Mouse (Mus musculus): Measurements from ENCODE around the gene Olfr455.

The Olfr455 gene

DNA sequence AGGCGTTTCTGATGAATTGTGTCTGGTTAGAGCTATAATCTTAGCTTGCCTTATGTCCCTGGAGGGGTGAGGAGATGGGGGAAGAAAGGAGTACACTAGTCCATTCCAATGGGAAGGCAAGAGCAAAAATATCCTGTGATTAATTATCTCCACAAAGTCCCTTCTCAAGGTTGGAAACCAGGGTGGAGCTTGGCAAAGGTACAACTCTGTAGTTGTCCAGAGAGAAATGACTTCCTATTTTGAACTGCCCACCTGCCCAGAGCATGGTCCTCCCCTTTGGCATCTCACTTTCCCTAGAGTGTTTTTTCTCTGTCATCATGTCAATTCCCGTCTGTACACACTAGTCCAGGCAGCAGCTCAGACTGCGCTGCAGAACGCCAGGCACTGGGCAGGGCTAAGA lies at the start of gene Olfr455:
Olfr455 (minus strand) TSS at position 127 of the 400 bp plus-strand sequence.
- DNase-seq (ENCODE audit: low read depth): no peak

DNA sequence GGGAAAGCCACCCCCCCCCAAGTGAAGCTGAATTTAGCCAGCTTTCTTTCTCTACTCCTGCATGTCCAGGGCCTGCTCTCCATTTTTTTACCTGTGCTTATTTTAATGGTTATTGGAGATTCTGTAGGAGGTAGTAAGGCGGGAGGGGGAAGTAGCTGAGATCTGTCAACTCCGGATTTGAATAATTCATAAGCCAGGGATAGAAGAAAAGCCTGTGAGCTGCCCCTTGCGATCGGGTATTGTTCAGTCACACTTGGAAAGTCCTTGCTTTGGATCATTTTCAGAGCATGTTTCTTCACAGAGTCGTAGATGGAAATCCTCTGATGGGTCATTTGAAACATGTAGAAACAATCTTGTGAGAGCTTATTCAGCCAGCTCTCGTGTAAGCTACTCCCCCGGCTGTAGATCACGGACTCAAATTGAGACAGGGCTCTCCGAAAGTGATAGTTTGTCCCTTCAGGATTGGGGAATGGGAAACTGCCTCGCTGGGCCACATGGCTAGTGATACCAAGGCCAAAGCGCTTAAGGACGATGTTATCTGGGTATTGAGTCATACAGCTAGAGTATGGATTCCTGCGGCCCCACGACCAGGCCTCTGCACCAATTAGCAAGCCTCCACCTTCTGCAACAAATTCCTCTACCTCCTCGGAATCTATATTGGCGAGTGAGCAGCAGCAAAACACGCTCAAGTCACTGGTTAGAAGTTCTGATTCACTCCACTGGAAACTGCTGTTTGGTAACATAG lies 45.9 kb upstream of the Olfr455 start:
- DNase-seq (ENCODE audit: low read depth): no peak

DNA sequence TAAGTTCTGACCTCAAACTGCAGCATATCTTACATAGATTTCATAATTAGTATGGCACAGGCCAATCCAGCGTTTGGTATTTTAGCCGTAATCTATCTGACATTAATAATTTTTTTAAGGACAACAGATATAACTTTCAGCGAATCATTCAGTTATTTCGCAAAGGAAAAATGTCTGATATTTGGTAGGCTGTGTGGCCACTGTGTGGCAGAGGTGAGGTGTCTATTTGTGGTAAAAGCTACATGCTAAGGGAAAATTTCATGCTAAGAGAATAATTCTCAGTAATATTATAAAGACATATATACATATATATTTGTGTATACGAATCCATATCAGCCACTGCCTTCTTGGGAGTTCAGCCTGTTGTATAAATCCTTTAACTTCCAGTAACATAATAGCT lies 39.2 kb upstream of the Olfr455 start:
- no peak for DNase-seq (ENCODE audit: low read depth)

DNA sequence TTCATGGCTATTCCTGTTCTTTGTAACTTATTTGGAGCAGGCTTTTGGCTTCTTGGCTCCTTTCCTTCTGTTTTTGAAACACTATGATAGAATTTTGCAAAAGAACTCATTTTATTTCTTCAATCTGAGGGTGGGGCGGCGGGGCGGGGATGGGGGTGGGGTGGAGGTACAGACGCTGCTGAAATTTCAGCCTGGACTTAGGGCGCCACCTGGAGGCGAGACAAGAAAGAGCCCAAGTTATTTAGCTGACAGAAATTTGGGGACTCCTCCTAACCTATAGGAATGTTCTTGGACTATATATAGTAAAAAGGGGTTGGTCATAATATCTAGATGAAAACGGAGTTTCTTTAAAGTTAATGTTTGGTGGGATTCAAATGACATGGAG lies 36.1 kb upstream of the Olfr455 start:
- DNase-seq (ENCODE audit: low read depth): no peak

DNA sequence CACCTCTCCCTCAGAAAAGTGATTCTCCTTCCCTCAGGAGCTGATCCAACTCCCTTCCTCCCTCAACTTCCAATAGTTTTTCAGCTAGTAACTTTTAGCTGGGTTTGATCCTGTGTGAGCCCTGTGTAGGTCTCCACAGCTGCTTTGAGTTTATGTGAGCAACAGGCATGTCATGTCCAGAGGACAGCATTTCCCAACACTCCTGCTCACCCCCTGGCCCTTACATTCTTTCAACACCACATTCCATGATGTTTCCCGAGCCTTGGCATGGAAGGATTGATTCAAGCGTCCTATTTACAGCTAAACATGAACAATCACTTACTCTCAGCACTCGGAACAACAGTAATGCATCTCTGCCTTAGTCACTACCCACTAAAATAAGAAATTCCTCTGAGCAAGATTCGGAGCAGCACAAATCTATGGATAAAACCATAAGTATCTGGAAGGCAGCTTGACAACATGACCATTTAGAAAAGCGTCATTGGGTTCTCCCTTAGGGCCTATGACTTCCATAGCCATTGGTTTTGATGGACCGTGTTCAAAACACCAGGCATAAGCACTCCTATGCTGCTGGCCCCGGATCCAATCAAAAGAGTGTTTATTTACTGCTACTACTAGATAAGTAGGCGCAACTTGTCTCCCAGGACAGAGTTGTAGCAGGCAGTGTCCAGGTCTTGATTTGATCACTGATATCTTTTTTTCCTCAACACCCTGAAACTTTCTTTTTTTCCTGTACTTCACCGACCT lies 35.5 kb upstream of the Olfr455 start:
- peak; percentile 40 for DNase-seq (ENCODE audit: low read depth)

DNA sequence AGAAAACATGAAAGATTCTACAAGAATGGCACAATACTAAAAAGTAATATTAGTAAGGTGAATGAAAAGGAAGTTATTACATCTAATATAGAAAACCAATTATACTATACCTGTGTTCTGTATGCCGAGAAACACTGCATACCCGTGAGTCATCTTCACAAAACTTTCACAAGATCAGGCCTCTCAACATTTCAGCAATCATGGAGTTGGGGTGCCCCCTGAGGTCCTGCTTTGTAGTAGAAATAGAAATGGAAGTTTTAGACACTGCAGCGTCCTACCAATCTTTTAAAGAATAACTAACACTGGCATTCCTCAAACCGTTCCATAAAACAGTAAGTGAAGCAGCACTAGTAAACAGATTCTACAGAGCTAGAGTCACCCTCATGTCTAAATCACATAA lies 31.3 kb upstream of the Olfr455 start:
- DNase-seq (ENCODE audit: low read depth): no peak

DNA sequence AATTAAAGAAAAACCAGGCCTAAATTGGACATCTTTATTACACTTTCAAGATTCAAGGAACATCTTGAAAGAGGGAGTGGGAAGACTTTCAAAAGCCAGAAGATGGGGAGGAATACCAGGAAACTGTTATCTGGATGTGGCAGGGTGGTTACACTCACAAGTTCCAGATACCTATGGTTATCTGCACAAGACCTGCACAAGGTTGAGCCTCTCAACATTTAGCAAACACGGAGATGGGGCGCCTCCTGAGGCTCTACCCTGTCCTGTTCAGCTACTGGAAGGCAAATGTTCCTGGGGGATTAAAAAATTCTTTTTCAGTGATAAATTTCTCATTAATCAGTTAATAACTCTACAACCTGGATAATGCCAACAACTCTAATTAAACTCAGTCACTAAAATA lies 30.0 kb upstream of the Olfr455 start:
- no peak for DNase-seq (ENCODE audit: low read depth)

DNA sequence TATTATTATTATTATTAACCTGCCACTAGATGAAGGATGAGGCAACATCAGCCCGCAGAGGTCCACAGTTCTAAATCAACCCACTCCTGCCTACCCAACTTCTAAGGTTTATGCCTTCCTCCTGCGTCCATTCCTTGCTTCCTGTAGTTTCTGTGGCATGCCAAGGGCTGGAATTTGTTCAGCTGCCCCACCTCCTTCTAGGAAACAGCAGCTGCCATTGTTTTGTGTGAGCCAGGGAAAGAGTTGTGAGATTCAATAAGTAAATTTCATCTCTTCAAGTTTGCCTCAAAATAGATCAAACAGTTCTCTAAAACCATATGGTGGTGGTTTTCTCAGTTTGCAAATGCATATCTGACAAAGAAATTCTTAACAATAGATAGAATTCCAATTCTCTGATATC lies 20.8 kb upstream of the Olfr455 start:
- DNase-seq (ENCODE audit: low read depth): no peak

DNA sequence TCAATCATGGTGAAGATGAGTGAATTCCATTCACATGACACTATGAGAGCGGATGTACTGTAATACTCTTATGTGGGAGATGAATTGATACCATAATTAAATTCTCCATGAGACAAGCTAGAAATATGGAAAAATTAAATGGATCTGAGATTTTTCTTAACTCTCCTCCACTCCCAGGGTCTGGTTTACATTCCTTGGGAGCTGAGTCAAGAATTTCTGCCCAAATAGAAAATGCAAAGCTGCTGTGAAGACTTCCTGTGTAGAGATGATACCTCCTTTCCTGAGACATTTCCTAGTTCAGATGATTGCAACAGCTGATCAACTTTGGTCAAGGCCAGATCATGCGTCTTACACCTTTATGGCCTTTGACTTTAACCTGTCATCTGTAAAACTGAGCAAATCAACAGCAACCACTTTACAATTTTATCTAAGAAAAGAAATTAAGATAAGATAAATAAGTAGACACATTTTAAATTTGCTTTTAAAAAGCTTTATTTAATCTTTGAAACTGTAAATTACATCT lies 18.8 kb upstream of the Olfr455 start:
- DNase-seq (ENCODE audit: low read depth): no peak

DNA sequence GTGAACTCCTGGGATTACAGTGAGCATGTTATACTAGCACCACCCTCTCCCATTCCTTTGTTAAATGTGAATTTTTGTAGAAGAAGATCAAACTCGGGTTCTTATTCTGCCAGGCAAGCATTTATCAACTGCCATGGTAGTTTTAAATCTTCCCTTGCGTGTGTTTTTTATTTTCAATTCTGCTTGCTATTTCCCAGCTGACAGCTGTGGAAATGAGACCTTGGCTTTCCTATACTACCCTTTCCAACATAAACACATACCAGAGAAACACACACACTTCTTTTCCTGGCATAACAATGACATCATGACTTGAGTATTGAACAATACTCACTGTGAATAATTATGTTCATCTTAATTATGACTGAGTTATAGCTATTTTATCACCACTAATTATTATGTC lies 14.9 kb upstream of the Olfr455 start:
- DNase-seq (ENCODE audit: low read depth): no peak

DNA sequence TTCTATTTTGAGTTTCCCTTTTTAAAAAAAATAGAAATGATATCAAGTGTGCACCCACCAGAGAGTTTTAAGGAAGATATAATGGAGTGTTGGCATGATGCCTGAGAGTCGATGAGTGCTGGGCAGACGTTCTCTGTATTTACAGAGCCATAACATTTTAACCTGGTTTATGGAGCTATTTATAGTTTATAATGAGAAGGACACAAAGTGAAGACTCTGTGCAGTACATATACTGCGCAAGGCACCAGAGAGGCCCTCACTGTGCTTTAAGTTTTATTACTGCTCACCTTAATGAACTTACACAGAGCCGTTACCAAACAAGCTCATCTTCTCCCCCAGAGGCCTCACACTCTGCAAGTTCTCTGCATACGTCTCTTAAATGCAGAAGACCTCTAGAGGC lies 13.5 kb upstream of the Olfr455 start:
- DNase-seq (ENCODE audit: low read depth): no peak

DNA sequence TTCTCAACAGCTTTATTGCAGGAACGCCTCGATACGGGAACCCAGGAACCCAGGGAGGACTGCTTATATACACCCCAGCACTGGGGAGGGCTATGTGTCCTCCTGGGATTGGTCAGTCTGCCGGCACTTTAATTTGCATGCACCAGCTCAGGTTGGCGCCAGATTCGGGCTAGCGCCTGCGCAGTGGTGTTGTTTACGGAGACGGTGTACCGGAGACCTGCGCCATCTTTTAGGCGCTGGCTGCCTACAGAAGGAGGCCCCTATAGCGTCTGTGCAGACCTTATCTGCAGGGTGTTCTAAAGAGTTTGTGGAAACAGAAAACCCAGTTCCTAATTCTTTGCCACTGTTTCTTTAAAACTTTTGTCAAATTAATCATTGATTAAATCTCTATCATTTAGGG lies 11.3 kb upstream of the Olfr455 start:
- DNase-seq (ENCODE audit: low read depth): no peak

DNA sequence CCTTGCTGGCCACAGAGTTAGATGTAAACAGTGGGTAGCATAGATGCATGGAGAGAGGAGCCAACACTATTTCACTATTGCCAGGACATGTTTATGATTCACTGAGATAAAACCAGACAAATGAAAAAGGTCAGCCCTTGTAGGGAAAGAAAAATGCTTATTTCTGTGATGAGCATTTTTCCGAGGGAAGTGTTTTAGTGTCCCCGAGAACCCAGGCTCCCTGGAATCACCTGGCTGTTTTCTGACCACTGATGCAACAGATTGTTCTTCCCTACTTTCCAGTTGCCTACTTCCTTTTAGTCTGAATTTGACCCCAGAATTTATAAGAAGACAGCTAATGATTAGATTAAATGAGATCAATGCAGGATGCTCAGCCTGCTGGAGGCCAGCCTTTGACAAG lies 1.2 kb downstream of the Olfr455 start:
- DNase-seq (ENCODE audit: low read depth): no peak

DNA sequence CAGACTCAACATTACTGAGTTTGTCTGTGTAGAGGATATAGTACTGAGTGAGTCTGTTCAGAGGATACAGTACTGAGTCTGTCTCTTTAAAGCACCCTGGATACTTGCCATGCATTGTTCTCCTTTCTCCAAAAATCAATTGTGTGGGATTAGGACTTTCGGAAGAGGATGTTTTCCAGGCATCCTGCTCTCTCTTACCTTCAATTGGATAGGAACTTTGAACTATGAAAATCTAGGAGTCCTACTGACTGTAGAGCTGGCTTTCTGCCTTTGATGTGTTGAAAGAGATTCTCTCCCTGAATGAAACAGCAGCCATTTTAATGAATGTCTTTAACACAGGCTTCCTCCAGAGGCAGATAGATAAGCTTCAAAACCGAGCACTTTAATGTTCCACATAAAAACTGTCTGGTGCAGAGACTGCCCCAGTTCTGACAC lies 1.9 kb downstream of the Olfr455 start:
- DNase-seq (ENCODE audit: low read depth): no peak

DNA sequence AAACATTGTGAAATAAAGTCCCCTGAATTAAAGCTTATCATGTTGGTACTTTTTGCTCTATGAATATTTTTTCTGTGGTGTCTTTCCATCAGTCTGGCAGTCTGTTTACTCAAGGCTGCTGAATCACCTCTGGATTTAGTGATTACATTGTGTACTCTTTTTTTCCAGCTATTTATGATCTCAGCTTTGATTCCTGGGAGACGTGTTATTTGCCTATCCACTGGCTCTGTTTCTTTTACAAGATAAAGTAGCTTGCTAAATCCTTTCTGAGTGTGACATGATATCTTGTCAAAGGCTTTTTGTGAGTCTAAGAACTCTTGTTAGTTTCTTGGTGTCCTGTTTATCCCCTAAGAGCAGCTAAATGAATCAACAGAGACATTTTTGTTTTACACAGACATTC lies 2.5 kb downstream of the Olfr455 start:
- DNase-seq (ENCODE audit: low read depth): no peak

DNA sequence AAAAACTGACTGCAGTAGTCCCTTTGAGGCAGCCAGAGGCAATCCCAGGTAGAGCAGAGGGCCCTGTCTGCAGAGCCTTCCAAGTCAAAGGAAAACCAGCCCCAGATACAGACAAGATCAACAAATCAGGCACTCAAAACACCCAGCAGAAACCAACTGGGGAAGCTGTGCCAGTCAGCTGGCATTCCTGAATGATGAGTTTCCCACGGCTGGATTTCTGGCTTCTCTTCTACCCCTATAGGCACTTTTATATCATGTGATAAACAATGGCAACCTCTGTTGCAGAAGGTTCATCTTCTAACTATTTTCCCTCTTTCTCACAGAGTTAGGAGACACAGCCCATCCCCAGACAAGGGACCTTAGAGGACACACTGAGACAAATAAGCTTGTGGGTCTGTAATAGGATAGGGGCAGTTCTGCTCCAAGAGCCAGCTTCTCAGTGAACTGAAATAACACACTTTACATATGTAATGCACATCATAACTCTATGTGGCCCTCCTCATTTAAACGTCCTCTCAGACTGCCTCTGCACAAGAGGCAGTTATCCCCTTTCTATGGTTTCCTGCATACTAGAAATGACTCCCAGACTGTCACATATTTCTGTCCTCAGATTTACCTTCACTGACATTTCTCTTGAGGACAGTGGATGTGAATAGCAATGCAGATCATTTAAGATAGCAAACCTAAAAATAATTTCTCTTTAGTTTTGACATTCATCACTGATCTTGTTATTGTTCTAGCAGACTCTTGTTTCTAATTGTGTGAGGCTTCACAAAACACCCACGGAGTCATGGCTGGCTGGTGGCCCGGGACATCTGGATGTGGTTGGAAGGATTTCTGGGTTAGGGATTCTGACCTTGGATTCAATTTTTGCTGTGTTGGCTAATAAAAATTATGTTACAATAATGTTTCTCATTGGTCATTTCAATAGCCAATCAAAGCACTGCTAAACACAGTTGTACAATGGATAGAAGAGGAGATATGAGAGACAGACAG lies 5.1 kb downstream of the Olfr455 start:
- DNase-seq (ENCODE audit: low read depth): peak; percentile 80

DNA sequence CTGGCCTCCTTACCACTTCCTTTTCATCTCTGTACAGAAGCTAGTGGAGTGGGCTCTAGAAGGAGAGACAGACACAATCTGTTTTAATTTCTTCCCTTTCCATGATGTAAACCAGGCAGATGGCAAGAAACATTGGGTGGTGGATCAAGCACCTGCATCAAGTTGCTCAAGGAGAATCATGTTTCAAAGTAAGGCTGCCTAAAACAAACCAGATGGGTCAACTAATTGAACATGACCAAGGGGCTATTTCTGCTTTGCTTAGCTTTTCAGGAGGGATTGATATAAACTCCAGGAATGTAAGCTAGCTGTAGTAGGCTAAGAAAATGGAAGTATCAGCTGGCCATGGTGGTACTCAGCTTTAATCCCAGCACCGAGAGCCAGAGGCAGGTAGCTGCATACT lies 6.7 kb downstream of the Olfr455 start:
- no peak for DNase-seq (ENCODE audit: low read depth)

DNA sequence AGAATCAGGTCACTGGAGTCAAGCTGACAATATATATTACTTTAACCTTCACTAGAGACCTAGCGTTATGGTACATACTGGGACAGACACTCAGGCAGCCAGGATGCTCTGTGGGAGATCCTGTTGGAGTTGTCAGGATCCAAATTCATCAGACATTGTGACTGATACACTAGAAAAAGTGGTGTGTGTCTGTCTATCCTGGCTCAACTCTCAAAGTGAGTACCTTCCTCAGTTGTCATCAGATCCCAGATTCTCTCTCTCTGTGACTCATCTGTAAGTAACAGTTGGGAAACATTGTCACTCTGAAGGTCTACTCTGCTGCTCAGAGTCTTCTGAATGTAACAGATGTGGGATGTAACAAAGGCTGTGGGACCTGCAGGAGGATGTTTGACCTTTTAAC lies 7.7 kb downstream of the Olfr455 start:
- DNase-seq (ENCODE audit: low read depth): no peak

DNA sequence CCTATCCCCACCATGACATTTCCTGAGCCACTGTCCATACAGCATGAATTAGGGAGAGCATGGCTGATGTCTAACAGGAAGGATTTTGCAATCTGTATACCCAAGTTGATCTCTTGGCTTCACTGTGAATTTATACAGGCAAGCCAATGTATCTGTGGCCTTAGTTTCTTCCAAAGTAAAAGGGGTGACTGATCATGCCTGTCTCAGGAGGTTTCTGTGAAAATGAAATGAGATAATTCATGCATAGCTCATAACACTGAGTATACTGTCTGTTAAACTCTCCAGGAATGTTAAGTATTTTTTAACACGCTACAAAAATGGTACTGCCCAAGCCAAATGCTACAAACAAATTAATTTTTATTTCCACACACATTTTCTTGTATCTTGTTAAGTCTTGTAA lies 33.9 kb downstream of the Olfr455 start:
- DNase-seq (ENCODE audit: low read depth): peak; percentile 25

DNA sequence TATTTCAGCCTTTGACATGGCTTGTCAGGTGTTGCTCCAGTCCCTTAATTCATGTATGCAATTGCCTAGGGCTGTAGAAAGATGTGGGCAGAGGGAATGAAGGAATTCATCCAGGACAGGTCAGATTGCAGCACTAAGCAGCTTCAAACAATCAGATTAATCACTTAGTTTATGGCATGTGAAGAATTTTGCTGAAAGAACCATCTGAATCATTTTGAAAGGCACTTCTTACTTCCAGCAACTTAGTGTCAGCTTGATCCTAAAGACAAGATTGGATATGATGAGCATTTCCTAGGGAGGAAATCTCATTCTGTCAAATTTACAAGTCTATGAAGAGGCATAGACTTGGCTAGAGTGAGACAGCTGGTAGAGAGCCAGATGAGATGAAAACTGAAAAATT lies 38.1 kb downstream of the Olfr455 start:
- no peak for DNase-seq (ENCODE audit: low read depth)

DNA sequence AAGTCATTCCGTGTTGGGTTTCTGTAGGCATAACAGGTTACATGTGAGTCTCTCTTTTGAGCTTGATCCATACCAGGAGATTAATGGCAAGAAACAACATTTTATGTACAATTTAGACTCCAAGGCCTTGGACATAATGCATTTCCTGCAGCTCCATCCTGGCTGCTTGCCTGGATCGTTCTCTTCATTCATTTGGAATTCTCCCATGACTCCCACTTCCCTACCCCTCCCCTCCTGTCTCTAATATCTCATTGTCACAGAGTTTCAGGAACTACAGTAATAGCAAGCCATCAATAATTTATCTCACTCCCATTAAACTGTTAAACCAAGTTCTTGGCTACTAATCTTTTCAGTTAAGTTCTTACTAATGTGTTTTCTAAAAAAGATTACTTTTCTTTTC lies 43.9 kb downstream of the Olfr455 start:
- DNase-seq (ENCODE audit: low read depth): no peak

DNA sequence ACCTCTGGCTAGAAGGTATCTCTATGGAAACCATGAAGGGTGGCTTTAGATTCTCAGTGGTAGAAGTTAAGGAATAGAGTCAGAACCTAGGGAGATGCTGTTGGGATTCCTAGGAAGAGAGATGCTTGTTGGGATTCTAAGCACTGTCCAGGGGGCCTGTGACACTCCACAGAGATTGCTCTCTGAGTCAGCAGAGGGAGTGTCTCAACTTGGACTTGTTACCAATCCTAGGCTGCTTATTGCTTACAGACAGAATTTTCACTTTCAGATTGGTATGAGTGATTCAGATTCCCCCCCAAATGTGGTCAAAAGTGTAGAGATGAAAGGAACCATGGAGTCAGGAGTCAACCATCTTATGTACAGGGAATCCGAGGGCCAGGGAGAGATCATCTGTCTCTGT lies 57.7 kb downstream of the Olfr455 start:
- DNase-seq (ENCODE audit: low read depth): no peak
